Mouse (Mus musculus) liver, embryonic 13.5 days (tissue): ENCODE measurements around the gene Pafah1b2. TPM values are rescaled to one million over a fixed set of nuclear protein-coding genes. Genes with fewer than 3 reads are reported as not detected.

Source experiments
- ATAC-seq: fragments of 200-750 bp; cut with Nextera tagmentation; 2 replicates; pipeline ENCODE4 v1.8.0; 2017; ENCODE audit warnings: low read depth, mild to moderate bottlenecking, moderate number of reproducible peaks, moderate library complexity
- DNase-seq: peaks from one replicate; pipeline ENCODE4 v3.0.0; 2022
- H3K27ac ChIP-seq: fragments of 300-500 bp; sonication (generic); 2 replicates; pipeline ENCODE4 v1.5.1; 2015; ENCODE audit warnings: moderate library complexity, mild to moderate bottlenecking, inconsistent platforms
- H3K27me3 ChIP-seq: fragments of 300-500 bp; sonication (generic); 2 replicates; pipeline ENCODE4 v1.6.1; 2015; ENCODE audit warnings: mild to moderate bottlenecking, inconsistent platforms
- H3K36me3 ChIP-seq: fragments of 300-500 bp; sonication (generic); 2 replicates; pipeline ENCODE4 v1.6.1; 2015; ENCODE audit warnings: mild to moderate bottlenecking, inconsistent platforms
- H3K4me1 ChIP-seq: fragments of 300-500 bp; sonication (generic); replicated peaks from 2 replicates; pipeline ENCODE4 v1.6.1; 2015; ENCODE audit warnings: inconsistent platforms
- H3K4me2 ChIP-seq: fragments of 300-500 bp; sonication (generic); 2 replicates; pipeline ENCODE4 v1.6.1; 2015; ENCODE audit warnings: inconsistent platforms, mild to moderate bottlenecking, moderate library complexity
- H3K4me3 ChIP-seq: fragments of 300-500 bp; sonication (generic); replicated peaks from 2 replicates; pipeline ENCODE4 v1.5.1; 2015; ENCODE audit warnings: mild to moderate bottlenecking, inconsistent platforms
- H3K9ac ChIP-seq: fragments of 300-500 bp; sonication (generic); 2 replicates; pipeline ENCODE4 v1.6.1; 2015; ENCODE audit warnings: mild to moderate bottlenecking, inconsistent platforms
- H3K9me3 ChIP-seq: fragments of 300-500 bp; sonication (generic); replicated peaks from 2 replicates; pipeline ENCODE4 v1.6.1; 2016; ENCODE audit warnings: inconsistent platforms
- WGBS: fragments of 180-500 bp; shearing (Covaris S2); methylation state at CpG from one replicate; pipeline ENCODE4 v1.1.7; 2015; ENCODE audit not compliant: insufficient replicate concordance; 5-methylcytosine and 5-hydroxymethylcytosine counted together
- polyA plus RNA-seq: library from polyadenylated mRNA; unstranded; fragments of >200 nt; fragmentation: Nextera tagmentation; extraction: Ambion mirVana; gene quantifications from 2 replicates; pipeline ENCODE4 v1.2.1, GENCODE M21; 2015

The Pafah1b2 gene
- polyA plus RNA-seq, 1 experiment from 2014 or later, result 80.3 TPM

GRCm38 (mm10) chr9:45941329-45941888 lies 71.1 kb downstream of the Pafah1b2 start:
- H3K9me3 ChIP-seq, result 0 out of 2 replicates have a peak, but pooled peaks cover 6% of the 10 kb centered on the region
- DNase-seq, result no peak
- peaks cover 56% of the 10 kb centered on the region for H3K4me1 ChIP-seq
- 75% methylated on average over 18 of the region's 18 CpGs for WGBS
- no peak overlapping the region for H3K4me2 ChIP-seq
- H3K27me3 ChIP-seq, result peaks cover 4% of the 10 kb centered on the region
- H3K27ac ChIP-seq, result peak overlapping the region; percentile 63
- H3K36me3 ChIP-seq, result peaks cover 83% of the 10 kb centered on the region
- no peak overlapping the region for H3K4me3 ChIP-seq
- ATAC-seq, result peak; percentile 47
- H3K9ac ChIP-seq, result peak overlapping the region; percentile 1; the same call in 1 of the 2 replicates

GRCm38 (mm10) chr9:45939794-45940193 lies 72.7 kb downstream of the Pafah1b2 start:
- H3K4me1 ChIP-seq, result peaks cover 51% of the 10 kb centered on the region
- H3K36me3 ChIP-seq, result peaks cover 67% of the 10 kb centered on the region
- H3K27me3 ChIP-seq, result peaks cover 17% of the 10 kb centered on the region
- 86% methylated on average over 6 of the region's 6 CpGs for WGBS
- no peak overlapping the region for H3K9ac ChIP-seq
- H3K27ac ChIP-seq, result no peak overlapping the region
- ATAC-seq (no peak), DNase-seq (no peak)
- H3K9me3 ChIP-seq, result 0 out of 2 replicates have a peak, but pooled peaks cover 6% of the 10 kb centered on the region
- H3K4me3 ChIP-seq, result no peak overlapping the region
- H3K4me2 ChIP-seq, result no peak overlapping the region

- no peak for ATAC-seq
- peaks cover 44% of the 10 kb centered on the region for H3K4me1 ChIP-seq
- H3K9me3 ChIP-seq, result 0 out of 2 replicates have a peak, but pooled peaks cover 2% of the 10 kb centered on the region
- WGBS, result 76% methylated on average over 15 of the region's 15 CpGs
- H3K9ac ChIP-seq, result no peak overlapping the region
- H3K36me3 ChIP-seq, result peaks cover 60% of the 10 kb centered on the region
- H3K4me3 ChIP-seq, result no peak overlapping the region
- DNase-seq, result no peak
- H3K4me2 ChIP-seq, result no peak overlapping the region
- peaks cover 20% of the 10 kb centered on the region for H3K27me3 ChIP-seq
- H3K27ac ChIP-seq, result no peak overlapping the region
These were observed 73.4 kb downstream of the Pafah1b2 start for GRCm38 (mm10) chr9:45938952-45939637.

DNA sequence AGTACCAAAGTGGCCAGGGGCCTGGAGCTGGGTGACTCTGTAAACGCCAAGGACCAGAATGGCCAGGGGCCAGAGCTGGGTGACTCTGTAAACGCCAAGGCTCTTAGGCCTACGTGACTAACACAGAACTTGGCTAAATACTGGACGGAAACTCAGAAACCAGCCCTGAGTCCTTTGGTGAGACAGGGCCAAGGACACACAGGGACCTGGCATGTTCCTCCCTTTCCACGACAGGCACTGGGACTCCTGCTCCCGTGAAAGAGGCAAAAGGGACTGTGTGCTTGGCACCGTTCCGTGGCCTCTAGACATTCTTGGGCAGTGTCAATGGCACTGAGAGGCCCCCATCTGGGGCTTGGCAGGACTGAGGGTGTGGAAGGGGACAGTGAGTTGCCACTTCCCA lies 74.4 kb downstream of the Pafah1b2 start:
- peaks cover 20% of the 10 kb centered on the region for H3K27me3 ChIP-seq
- H3K27ac ChIP-seq, result no peak overlapping the region
- 86% methylated on average over 8 of the region's 8 CpGs for WGBS
- H3K9me3 ChIP-seq, result no peaks in the 10 kb centered on the region
- no peak overlapping the region for H3K9ac ChIP-seq
- no peak overlapping the region for H3K4me3 ChIP-seq
- H3K36me3 ChIP-seq, result peaks cover 50% of the 10 kb centered on the region
- DNase-seq, result no peak
- no peak for ATAC-seq
- no peak overlapping the region for H3K4me2 ChIP-seq
- H3K4me1 ChIP-seq, result peaks cover 44% of the 10 kb centered on the region

GRCm38 (mm10) chr9:45936883-45937282 lies 75.6 kb downstream of the Pafah1b2 start:
- 21% methylated on average over 3 of the region's 3 CpGs for WGBS
- DNase-seq (peak; percentile 40), ATAC-seq (0 out of 2 replicates have a peak, but pooled peaks have one; percentile 35)
- Histone ChIP-seq H3K9me3 (no peaks in the 10 kb centered on the region), H3K36me3 (peaks cover 38% of the 10 kb centered on the region), H3K27me3 (peaks cover 20% of the 10 kb centered on the region), H3K27ac (no peak overlapping the region), H3K9ac (no peak overlapping the region), H3K4me1 (peaks cover 38% of the 10 kb centered on the region), H3K4me3 (no peak overlapping the region), H3K4me2 (no peak overlapping the region)

DNA sequence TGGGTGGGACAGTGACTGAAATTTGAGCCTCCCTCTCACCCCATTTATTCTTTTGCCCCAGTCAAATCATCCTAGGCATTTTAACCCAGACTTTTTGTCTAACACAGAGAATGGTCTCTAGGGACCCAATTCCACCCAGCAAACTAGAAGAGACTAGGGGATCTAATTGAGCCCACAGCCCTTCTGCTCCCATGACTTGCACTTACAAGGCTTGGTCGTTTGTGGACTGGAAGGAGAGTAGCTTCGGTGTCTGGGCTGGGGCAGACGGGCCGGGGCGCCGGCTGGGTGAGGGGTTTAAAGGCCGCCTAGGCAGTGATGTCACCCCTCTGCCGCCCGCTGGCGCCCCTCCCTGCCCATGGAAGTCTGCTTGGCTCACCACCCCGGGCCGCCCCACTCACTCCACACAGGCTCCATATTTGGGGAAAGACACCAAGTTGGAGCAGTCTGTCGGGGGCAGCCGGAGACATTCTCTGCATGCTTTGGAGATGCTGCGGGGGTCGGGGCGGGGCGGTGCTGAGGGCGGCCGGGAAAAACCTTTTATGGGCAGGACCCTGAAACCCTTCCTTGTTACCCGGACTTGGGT lies 76.8 kb downstream of the Pafah1b2 start, which contains the start of gene Tagln:
TSS of gene Tagln (minus strand) at position 431 of the 583 bp plus-strand sequence.
- Histone ChIP-seq H3K36me3 (peaks cover 34% of the 10 kb centered on the region), H3K9ac (no peak within 1 kb of the TSS; the same call in 1 of the 2 replicates), H3K4me3 (no peak within 1 kb of the TSS), H3K27me3 (peaks cover 20% of the 10 kb centered on the region), H3K9me3 (no peaks in the 10 kb centered on the region), H3K27ac (no peak within 1 kb of the TSS; the same call in 1 of the 2 replicates), H3K4me1 (peaks cover 28% of the 10 kb centered on the region), H3K4me2 (0 out of 2 replicates have a peak within 1 kb of the TSS, but pooled peaks have one; percentile 14)
- no peak for ATAC-seq
- DNase-seq, result no peak
- 19% methylated on average over 21 of the region's 21 CpGs for WGBS

- peaks cover 26% of the 10 kb centered on the region for H3K4me1 ChIP-seq
- ATAC-seq (no peak; the same call in 1 of the 2 replicates), DNase-seq (no peak)
- H3K4me3 ChIP-seq, result no peak overlapping the region
- no peak overlapping the region for H3K9ac ChIP-seq
- H3K27ac ChIP-seq, result peak overlapping the region; percentile 60; the same call in 1 of the 2 replicates
- no peak overlapping the region for H3K4me2 ChIP-seq
- H3K36me3 ChIP-seq, result peaks cover 36% of the 10 kb centered on the region
- WGBS, result 60% methylated on average over 11 of the region's 11 CpGs
- peaks cover 20% of the 10 kb centered on the region for H3K27me3 ChIP-seq
- no peaks in the 10 kb centered on the region for H3K9me3 ChIP-seq
These were observed 79.7 kb downstream of the Pafah1b2 start for GRCm38 (mm10) chr9:45932571-45933415.

GRCm38 (mm10) chr9:45931958-45932357 lies 80.5 kb downstream of the Pafah1b2 start:
- H3K9ac ChIP-seq, result no peak overlapping the region
- H3K4me1 ChIP-seq, result peaks cover 23% of the 10 kb centered on the region
- H3K4me3 ChIP-seq, result no peak overlapping the region
- peak overlapping the region; percentile 60; the same call in 1 of the 2 replicates for H3K27ac ChIP-seq
- H3K36me3 ChIP-seq, result peaks cover 43% of the 10 kb centered on the region
- ATAC-seq (no peak), DNase-seq (no peak)
- no peaks in the 10 kb centered on the region for H3K9me3 ChIP-seq
- WGBS, result 39% methylated on average over 1 of the region's 1 CpGs
- H3K27me3 ChIP-seq, result peaks cover 20% of the 10 kb centered on the region
- no peak overlapping the region for H3K4me2 ChIP-seq

DNA sequence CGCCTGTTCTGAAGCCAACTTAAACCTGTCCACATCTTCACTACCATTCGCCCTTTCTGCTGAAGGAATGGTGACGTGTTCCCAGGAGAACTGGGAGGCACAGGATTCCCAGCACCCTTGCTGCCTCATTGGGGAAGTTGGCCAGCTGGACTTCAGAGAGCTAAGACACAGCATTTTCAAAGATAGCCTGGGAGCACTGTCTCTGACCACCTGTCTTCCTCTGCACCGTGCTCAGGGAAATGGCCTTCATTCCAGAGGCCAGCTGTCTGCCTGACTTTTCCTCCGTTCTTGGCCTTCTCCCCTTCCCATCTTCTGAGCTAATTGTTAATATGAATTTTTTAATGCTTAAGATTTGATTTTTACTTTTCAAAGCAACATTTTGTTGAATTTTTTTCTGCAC lies 83.2 kb downstream of the Pafah1b2 start:
- DNase-seq (no peak), ATAC-seq (no peak)
- H3K36me3 ChIP-seq, result peaks cover 61% of the 10 kb centered on the region
- WGBS, result 67% methylated on average over 5 of the region's 5 CpGs
- no peak overlapping the region for H3K4me2 ChIP-seq
- no peak overlapping the region for H3K9ac ChIP-seq
- no peaks in the 10 kb centered on the region for H3K27me3 ChIP-seq
- peaks cover 16% of the 10 kb centered on the region; the same call in 1 of the 2 replicates for H3K4me1 ChIP-seq
- no peak overlapping the region for H3K27ac ChIP-seq
- H3K9me3 ChIP-seq, result no peaks in the 10 kb centered on the region
- H3K4me3 ChIP-seq, result no peak overlapping the region

GRCm38 (mm10) chr9:45919895-45920294 lies 92.6 kb downstream of the Pafah1b2 start:
- no peak overlapping the region for H3K27ac ChIP-seq
- peaks cover 89% of the 10 kb centered on the region for H3K36me3 ChIP-seq
- no peaks in the 10 kb centered on the region for H3K9me3 ChIP-seq
- no peaks in the 10 kb centered on the region; the same call in 1 of the 2 replicates for H3K4me1 ChIP-seq
- DNase-seq (no peak), ATAC-seq (no peak)
- no peak overlapping the region for H3K9ac ChIP-seq
- H3K4me2 ChIP-seq, result no peak overlapping the region
- H3K27me3 ChIP-seq, result no peaks in the 10 kb centered on the region
- 73% methylated on average over 1 of the region's 1 CpGs for WGBS
- H3K4me3 ChIP-seq, result no peak overlapping the region
